Mouse (Mus musculus): ENCODE results near the gene 1700008O03Rik. TPM values are rescaled to one million over a fixed set of nuclear protein-coding genes. Genes with fewer than 3 reads are reported as not detected.

1700008O03Rik gene
- polyA plus RNA-seq, 1 experiment from 2014 or later: 0.31 TPM

Other genes starting within 250 kb of the 1700008O03Rik start
- gene Klk1b16, start 249.1 kb downstream of the 1700008O03Rik start, polyA plus RNA-seq (2014; fragmentation: Nextera tagmentation; extraction: Ambion mirVana): not detected in 2 replicates
- not detected in 2 replicates for gene Klk1b24, start 197.6 kb downstream of the 1700008O03Rik start, polyA plus RNA-seq (2014; fragmentation: Nextera tagmentation; extraction: Ambion mirVana)
- not detected in 2 replicates for gene Klk1b3, start 187.6 kb downstream of the 1700008O03Rik start, polyA plus RNA-seq (2014; fragmentation: Nextera tagmentation; extraction: Ambion mirVana)
- not detected in 2 replicates for gene Klk1b4, start 178.4 kb downstream of the 1700008O03Rik start, polyA plus RNA-seq (2014; fragmentation: Nextera tagmentation; extraction: Ambion mirVana)
- gene Klk1b5, start 169.9 kb downstream of the 1700008O03Rik start, polyA plus RNA-seq (2014; fragmentation: Nextera tagmentation; extraction: Ambion mirVana): not detected in 2 replicates
- gene Klk1, start 160.5 kb downstream of the 1700008O03Rik start, polyA plus RNA-seq (2014; fragmentation: Nextera tagmentation; extraction: Ambion mirVana): not detected in 2 replicates
- not detected in 2 replicates for gene Gm36864, start 149.6 kb downstream of the 1700008O03Rik start, polyA plus RNA-seq (2014; fragmentation: Nextera tagmentation; extraction: Ambion mirVana)
- gene 1700028J19Rik, start 139.1 kb downstream of the 1700008O03Rik start, polyA plus RNA-seq (2014; fragmentation: Nextera tagmentation; extraction: Ambion mirVana): 1.1 and 1.4 TPM in 2 replicates
- gene 2410002F23Rik, start 139.1 kb downstream of the 1700008O03Rik start, polyA plus RNA-seq (2014; fragmentation: Nextera tagmentation; extraction: Ambion mirVana): 104 and 117 TPM in 2 replicates
- not detected in 2 replicates for gene Acp4, start 128.4 kb downstream of the 1700008O03Rik start, polyA plus RNA-seq (2014; fragmentation: Nextera tagmentation; extraction: Ambion mirVana)
- not detected in 2 replicates for gene Gm15517, start 124.4 kb downstream of the 1700008O03Rik start, polyA plus RNA-seq (2014; fragmentation: Nextera tagmentation; extraction: Ambion mirVana)
- 2.2 and 3.4 TPM in 2 replicates for gene Clec11a, start 78.9 kb downstream of the 1700008O03Rik start, polyA plus RNA-seq (2014; fragmentation: Nextera tagmentation; extraction: Ambion mirVana)
- gene Shank1, start 75.6 kb downstream of the 1700008O03Rik start, polyA plus RNA-seq (2014; fragmentation: Nextera tagmentation; extraction: Ambion mirVana): 3.4 TPM in 2 replicates
- gene Syt3, start 1.7 kb downstream of the 1700008O03Rik start, polyA plus RNA-seq (2014; fragmentation: Nextera tagmentation; extraction: Ambion mirVana): 1.5 and 2.1 TPM in 2 replicates
- gene Lrrc4b, start 43.2 kb upstream of the 1700008O03Rik start, polyA plus RNA-seq (2014; fragmentation: Nextera tagmentation; extraction: Ambion mirVana): 9.2 and 10.3 TPM in 2 replicates
- 1.8 and 2.9 TPM in 2 replicates for gene Aspdh, start 79.6 kb upstream of the 1700008O03Rik start, polyA plus RNA-seq (2014; fragmentation: Nextera tagmentation; extraction: Ambion mirVana)
- gene Josd2, start 82.2 kb upstream of the 1700008O03Rik start, polyA plus RNA-seq (2014; fragmentation: Nextera tagmentation; extraction: Ambion mirVana): 49.4 and 55.8 TPM in 2 replicates
- gene Emc10, start 110.7 kb upstream of the 1700008O03Rik start, polyA plus RNA-seq (2014; fragmentation: Nextera tagmentation; extraction: Ambion mirVana): 91.8 and 99.3 TPM in 2 replicates
- gene Fam71e1, start 110.8 kb upstream of the 1700008O03Rik start, polyA plus RNA-seq (2014; fragmentation: Nextera tagmentation; extraction: Ambion mirVana): 14.7 and 17.1 TPM in 2 replicates
- 0.07 TPM in 1 of 2 replicates, not detected in the other for gene Mybpc2, start 138.8 kb upstream of the 1700008O03Rik start, polyA plus RNA-seq (2014; fragmentation: Nextera tagmentation; extraction: Ambion mirVana)
- 0.07 TPM in 1 of 2 replicates, not detected in the other for gene Spib, start 146.3 kb upstream of the 1700008O03Rik start, polyA plus RNA-seq (2014; fragmentation: Nextera tagmentation; extraction: Ambion mirVana)
- 51.8 and 58.5 TPM in 2 replicates for gene Pold1, start 163.0 kb upstream of the 1700008O03Rik start, polyA plus RNA-seq (2014; fragmentation: Nextera tagmentation; extraction: Ambion mirVana)
- 63.8 and 69.6 TPM in 2 replicates for gene Nr1h2, start 168.1 kb upstream of the 1700008O03Rik start, polyA plus RNA-seq (2014; fragmentation: Nextera tagmentation; extraction: Ambion mirVana)
- gene Napsa, start 186.6 kb upstream of the 1700008O03Rik start, polyA plus RNA-seq (2014; fragmentation: Nextera tagmentation; extraction: Ambion mirVana): 0.21 and 0.33 TPM in 2 replicates
- 0.86 and 1.3 TPM in 2 replicates for gene Kcnc3, start 204.8 kb upstream of the 1700008O03Rik start, polyA plus RNA-seq (2014; fragmentation: Nextera tagmentation; extraction: Ambion mirVana)

Data from midbrain, embryonic 11.5 days (tissue).